Mouse (Mus musculus) neural tube, embryonic 13.5 days (tissue): ENCODE data around the gene Rab27a. TPM values are rescaled to one million over a fixed set of nuclear protein-coding genes. Genes with fewer than 3 reads are reported as not detected.
"Not testable (repeated sequence)": the region's sequence is repeated elsewhere in the genome, so short reads cannot be mapped to it uniquely, and the experiment has no call there.

ENCODE experiments used
- ATAC-seq: fragments of 200-750 bp; cut with Nextera tagmentation; 2 replicates; pipeline ENCODE4 v1.8.0; 2017; ENCODE audit warnings: low read depth, mild to moderate bottlenecking, moderate TSS enrichment, moderate library complexity
- H3K27ac ChIP-seq: fragments of 300-500 bp; sonication (generic); replicated peaks from 2 replicates; pipeline ENCODE4 v1.5.1; 2015; ENCODE audit warnings: moderate library complexity, mild to moderate bottlenecking, inconsistent platforms
- H3K27me3 ChIP-seq: fragments of 300-500 bp; sonication (generic); 2 replicates; pipeline ENCODE4 v1.6.1; 2015; ENCODE audit warnings: mild to moderate bottlenecking, inconsistent platforms
- H3K36me3 ChIP-seq: fragments of 300-500 bp; sonication (generic); 2 replicates; pipeline ENCODE4 v1.6.1; 2015; ENCODE audit warnings: mild to moderate bottlenecking, inconsistent platforms
- H3K4me1 ChIP-seq: fragments of 300-500 bp; sonication (generic); replicated peaks from 2 replicates; pipeline ENCODE4 v1.6.1; 2015; ENCODE audit warnings: inconsistent platforms
- H3K4me2 ChIP-seq: fragments of 300-500 bp; sonication (generic); 2 replicates; pipeline ENCODE4 v1.6.1; 2015; ENCODE audit warnings: inconsistent platforms, mild to moderate bottlenecking, moderate library complexity
- H3K4me3 ChIP-seq: fragments of 300-500 bp; sonication (generic); 2 replicates; pipeline ENCODE4 v1.5.1; 2015; ENCODE audit warnings: mild to moderate bottlenecking, inconsistent platforms
- H3K9ac ChIP-seq: fragments of 300-500 bp; sonication (generic); 2 replicates; pipeline ENCODE4 v1.6.1; 2015; ENCODE audit warnings: moderate library complexity, mild to moderate bottlenecking, inconsistent platforms
- H3K9me3 ChIP-seq: fragments of 300-500 bp; sonication (generic); 2 replicates; pipeline ENCODE4 v1.6.1; 2016; ENCODE audit warnings: inconsistent platforms
- WGBS: fragments of 180-500 bp; shearing (Covaris S2); methylation state at CpG from one replicate; pipeline ENCODE4 v1.1.7; 2015; 5-methylcytosine and 5-hydroxymethylcytosine counted together
- polyA plus RNA-seq: library from polyadenylated mRNA; unstranded; fragments of >200 nt; fragmentation: Nextera tagmentation; extraction: Ambion mirVana; gene quantifications from 2 replicates; pipeline ENCODE4 v1.2.1, GENCODE M21; 2015

Rab27a gene
- polyA plus RNA-seq, 1 experiment from 2014 or later, result 1.0 TPM

- Histone ChIP-seq H3K27me3 (peaks cover 47% of the 10 kb centered on the region), H3K36me3 (no peaks in the 10 kb centered on the region), H3K9me3 (no peaks in the 10 kb centered on the region), H3K4me2 (peak within 1 kb of the TSS; percentile 76), H3K4me3 (peak within 1 kb of the TSS; percentile 46), H3K9ac (peak within 1 kb of the TSS; percentile 67), H3K4me1 (peaks cover 6% of the 10 kb centered on the region), H3K27ac (no peak within 1 kb of the TSS)
- WGBS, result 95% methylated on average over 4 of the region's 4 CpGs
- ATAC-seq, result no peak
These were observed 57.5 kb downstream of the Rab27a start, which contains the start of gene Gm20509 for GRCm38 (mm10) chr9:73102181-73102580. Gm20509 (plus strand) TSS chr9:73102470.

GRCm38 (mm10) chr9:73103159-73103879, 58.7 kb downstream of the Rab27a start:
- WGBS, result 5% methylated on average over 60 of the region's 60 CpGs
- Histone ChIP-seq H3K9me3 (no peaks in the 10 kb centered on the region), H3K4me3 (peak overlapping the region; percentile 46), H3K36me3 (no peaks in the 10 kb centered on the region), H3K9ac (peak overlapping the region; percentile 67), H3K4me2 (peak overlapping the region; percentile 76), H3K4me1 (peaks cover 6% of the 10 kb centered on the region), H3K27ac (no peak overlapping the region), H3K27me3 (peaks cover 47% of the 10 kb centered on the region)
- ATAC-seq, result peak; percentile 40; the same call in 1 of the 2 replicates

GRCm38 (mm10) chr9:73103880-73104198, 59.2 kb downstream of the Rab27a start:
- Histone ChIP-seq H3K36me3 (no peaks in the 10 kb centered on the region), H3K27ac (no peak overlapping the region), H3K4me3 (peak overlapping the region; percentile 46), H3K9ac (peak overlapping the region; percentile 67), H3K4me2 (peak overlapping the region; percentile 76), H3K9me3 (no peaks in the 10 kb centered on the region), H3K27me3 (peaks cover 47% of the 10 kb centered on the region), H3K4me1 (peaks cover 6% of the 10 kb centered on the region)
- ATAC-seq, result no peak; the same call in 1 of the 2 replicates
- 41% methylated on average over 5 of the region's 5 CpGs for WGBS

GRCm38 (mm10) chr9:73105141-73105540, 60.5 kb downstream of the Rab27a start:
- Histone ChIP-seq H3K4me1 (peaks cover 6% of the 10 kb centered on the region), H3K4me2 (no peak overlapping the region), H3K4me3 (no peak overlapping the region), H3K27me3 (peaks cover 47% of the 10 kb centered on the region), H3K27ac (no peak overlapping the region), H3K9ac (no peak overlapping the region), H3K9me3 (no peaks in the 10 kb centered on the region), H3K36me3 (no peaks in the 10 kb centered on the region)
- ATAC-seq, result no peak
- 76% methylated on average over 1 of the region's 1 CpGs for WGBS

- ATAC-seq, result no peak
- Histone ChIP-seq H3K4me2 (no peak overlapping the region), H3K4me3 (no peak overlapping the region), H3K4me1 (peaks cover 6% of the 10 kb centered on the region), H3K9ac (no peak overlapping the region), H3K9me3 (no peaks in the 10 kb centered on the region), H3K36me3 (no peaks in the 10 kb centered on the region), H3K27ac (no peak overlapping the region), H3K27me3 (peaks cover 50% of the 10 kb centered on the region)
These were observed 61.1 kb downstream of the Rab27a start for GRCm38 (mm10) chr9:73105771-73106170.

- Histone ChIP-seq H3K9me3 (no peaks in the 10 kb centered on the region), H3K27me3 (0 out of 2 replicates have a peak, but pooled peaks cover 3% of the 10 kb centered on the region), H3K4me2 (peak within 1 kb of the TSS; percentile 73), H3K9ac (peak within 1 kb of the TSS; percentile 85), H3K4me1 (peaks cover 17% of the 10 kb centered on the region), H3K4me3 (peak within 1 kb of the TSS; percentile 94), H3K27ac (peak within 1 kb of the TSS; percentile 77), H3K36me3 (peaks cover 25% of the 10 kb centered on the region)
- under 1% methylated on average over 64 of the region's 64 CpGs for WGBS
- ATAC-seq, result peak; percentile 98
These were observed 68.6 kb downstream of the Rab27a start, which contains the start of gene Rsl24d1 for GRCm38 (mm10) chr9:73112919-73113906. Rsl24d1 (plus strand) TSS chr9:73113426.

- H3K27me3 ChIP-seq, ATAC-seq, H3K4me3 ChIP-seq, H3K9me3 ChIP-seq, H3K4me2 ChIP-seq, H3K27ac ChIP-seq, H3K9ac ChIP-seq: not testable (repeated sequence)
- peaks cover 51% of the 10 kb centered on the region for H3K36me3 ChIP-seq
- 95% methylated on average over 5 of the region's 6 CpGs for WGBS
- peaks cover 17% of the 10 kb centered on the region for H3K4me1 ChIP-seq
These were observed 72.0 kb downstream of the Rab27a start for GRCm38 (mm10) chr9:73116704-73117103.

- Histone ChIP-seq H3K27ac (no peak overlapping the region), H3K4me2 (no peak overlapping the region), H3K9ac (no peak overlapping the region), H3K36me3 (peaks cover 56% of the 10 kb centered on the region), H3K4me3 (no peak overlapping the region), H3K27me3 (no peaks in the 10 kb centered on the region), H3K9me3 (no peaks in the 10 kb centered on the region), H3K4me1 (peaks cover 11% of the 10 kb centered on the region)
- 90% methylated on average over 4 of the region's 4 CpGs for WGBS
- no peak for ATAC-seq
These were observed 73.4 kb downstream of the Rab27a start for GRCm38 (mm10) chr9:73118012-73118411.

GRCm38 (mm10) chr9:73121735-73122134, 77.1 kb downstream of the Rab27a start:
- Histone ChIP-seq H3K4me3 (no peak overlapping the region), H3K36me3 (peaks cover 76% of the 10 kb centered on the region), H3K9me3 (no peaks in the 10 kb centered on the region), H3K4me1 (no peaks in the 10 kb centered on the region), H3K27ac (no peak overlapping the region), H3K27me3 (no peaks in the 10 kb centered on the region), H3K9ac (no peak overlapping the region), H3K4me2 (no peak overlapping the region)
- ATAC-seq, result no peak
- 82% methylated on average over 8 of the region's 8 CpGs for WGBS

- H3K9me3 ChIP-seq, result no peaks in the 10 kb centered on the region
- no peak overlapping the region for H3K4me2 ChIP-seq
- no peaks in the 10 kb centered on the region for H3K27me3 ChIP-seq
- no peak overlapping the region for H3K9ac ChIP-seq
- H3K4me3 ChIP-seq, result no peak overlapping the region
- 93% methylated on average over 8 of the region's 8 CpGs for WGBS
- H3K36me3 ChIP-seq, result peaks cover 89% of the 10 kb centered on the region
- no peak for ATAC-seq
- H3K27ac ChIP-seq, result no peak overlapping the region
- no peaks in the 10 kb centered on the region for H3K4me1 ChIP-seq
These were observed 80.5 kb downstream of the Rab27a start for GRCm38 (mm10) chr9:73125043-73125570.

GRCm38 (mm10) chr9:73127457-73127856, 82.8 kb downstream of the Rab27a start:
- no peak overlapping the region for H3K4me3 ChIP-seq
- no peak overlapping the region for H3K9ac ChIP-seq
- no peaks in the 10 kb centered on the region for H3K9me3 ChIP-seq
- H3K4me1 ChIP-seq, result no peaks in the 10 kb centered on the region
- H3K4me2 ChIP-seq, result no peak overlapping the region
- no peak overlapping the region for H3K27ac ChIP-seq
- H3K27me3 ChIP-seq, result no peaks in the 10 kb centered on the region
- 84% methylated on average over 2 of the region's 2 CpGs for WGBS
- ATAC-seq, result no peak
- H3K36me3 ChIP-seq, result peaks cover 72% of the 10 kb centered on the region

- H3K36me3 ChIP-seq, result peaks cover 61% of the 10 kb centered on the region
- H3K9me3 ChIP-seq, result no peaks in the 10 kb centered on the region
- WGBS, result 70% methylated on average over 8 of the region's 8 CpGs
- H3K9ac ChIP-seq, result no peak overlapping the region
- no peak overlapping the region for H3K4me2 ChIP-seq
- H3K4me3 ChIP-seq, result no peak overlapping the region
- no peak for ATAC-seq
- no peaks in the 10 kb centered on the region for H3K27me3 ChIP-seq
- no peaks in the 10 kb centered on the region for H3K4me1 ChIP-seq
- H3K27ac ChIP-seq, result no peak overlapping the region
These were observed 85.2 kb downstream of the Rab27a start for GRCm38 (mm10) chr9:73129875-73130274.
